8 mouse cellular contexts compared by ENCODE assay signal in genomic region chr19:59454196-59454595, GRCm38 (mm10). TPM values are rescaled to one million over a fixed set of nuclear protein-coding genes. Genes with fewer than 3 reads are reported as not detected.
DNase-seq lines count a peak whose midpoint lies in the region; ATAC-seq and TF ChIP-seq lines count a peak whose summit lies in the region.

No protein-coding gene starts in this region.

- peaks cover 98% of the 10 kb centered on the region for H3K27me3 ChIP-seq in kidney, embryonic 15.5 days
- peaks cover 95% of the 10 kb centered on the region for H3K27me3 ChIP-seq in lung, embryonic 16.5 days (ENCODE audit: control insufficient read depth, insufficient read depth, low read depth, low read length)

- H3K4me2 ChIP-seq in kidney, embryonic 15.5 days: peak overlapping the region; percentile 60
- H3K4me2 ChIP-seq in lung, embryonic 16.5 days (ENCODE audit: low read depth, low read length): no peak overlapping the region

- TF ChIP-seq POLR2A in cortical plate, adult 2 months (IDR thresholded peaks at IDR 0.05; ENCODE audit: extremely low read depth, insufficient read depth, low read length): no peak

- no peak overlapping the region for H3K9ac ChIP-seq in kidney, embryonic 15.5 days
- no peak overlapping the region for H3K9ac ChIP-seq in lung, embryonic 16.5 days (ENCODE audit: low read length)

- TF ChIP-seq CTCF in cortical plate, adult 2 months (IDR thresholded peaks at IDR 0.05; ENCODE audit: extremely low read depth, insufficient read depth, low read length): peak; percentile 90

- ATAC-seq in kidney, embryonic 15.5 days (replicated peaks; ENCODE audit: low FRiP score): no peak; the same call in 1 of the 2 replicates
- peak; percentile 71; the same call in 1 of the 2 replicates for ATAC-seq in lung, embryonic 16.5 days (ENCODE audit: low read depth)

- H3K27ac ChIP-seq in cortical plate, adult 2 months (ENCODE audit: insufficient read depth, low read length): no peak overlapping the region
- H3K27ac ChIP-seq in kidney, embryonic 15.5 days: 0 out of 2 replicates have a peak overlapping the region, but pooled peaks have one; percentile 57
- H3K27ac ChIP-seq in lung, embryonic 16.5 days (ENCODE audit: low read length): no peak overlapping the region

- no peak overlapping the region for H3K4me3 ChIP-seq in cortical plate, adult 2 months (ENCODE audit: insufficient read depth, low read length)
- no peak overlapping the region; the same call in 1 of the 2 replicates for H3K4me3 ChIP-seq in kidney, embryonic 15.5 days (replicated peaks)
- no peak overlapping the region for H3K4me3 ChIP-seq in lung, embryonic 16.5 days (ENCODE audit: low read length)

- peak; percentile 55 to 69 for DNase-seq in urinary bladder, adult 18-20 months (ENCODE audit: low spot score in 2 of 2)
- no peak for DNase-seq in urinary bladder, postnatal 10 days (ENCODE audit: low spot score)
- peak; percentile 63 to 80 for DNase-seq in gastrocnemius, postnatal 4 days (ENCODE audit: low spot score in 2 of 2)
- peak; percentile 74 for DNase-seq in right cerebral cortex, adult 18-20 months
- DNase-seq in urinary bladder, postnatal 25 days (ENCODE audit: low spot score): peak; percentile 71

- H3K4me1 ChIP-seq in cortical plate, adult 2 months (ENCODE audit: control insufficient read depth, insufficient read depth, low read length): no peaks in the 10 kb centered on the region
- peaks cover 48% of the 10 kb centered on the region for H3K4me1 ChIP-seq in kidney, embryonic 15.5 days
- peaks cover 10% of the 10 kb centered on the region for H3K4me1 ChIP-seq in lung, embryonic 16.5 days (replicated peaks; ENCODE audit: control insufficient read depth, insufficient read depth, low read length)

- WGBS in kidney, embryonic 15.5 days: under 1% methylated on average over 18 of the region's 18 CpGs
- WGBS in lung, embryonic 16.5 days: under 1% methylated on average over 18 of the region's 18 CpGs

- no peaks in the 10 kb centered on the region for H3K9me3 ChIP-seq in kidney, embryonic 15.5 days (replicated peaks)
- no peaks in the 10 kb centered on the region for H3K9me3 ChIP-seq in lung, embryonic 16.5 days (ENCODE audit: control insufficient read depth, low read length)

- H3K36me3 ChIP-seq in kidney, embryonic 15.5 days: no peaks in the 10 kb centered on the region
- no peaks in the 10 kb centered on the region for H3K36me3 ChIP-seq in lung, embryonic 16.5 days (ENCODE audit: control insufficient read depth, insufficient read depth, low read length)

RNA-seq across cellular contexts. Expression of gene Emx2, which starts 4.0 kb away (rescaled TPM):
- 11.9 and 12.4 TPM in 2 replicates for polyA plus RNA-seq in cortical plate, adult 2 months (2012; rRNA removed)
- total RNA-seq in gastrocnemius, postnatal 4 days (2021): 1 to 10 TPM; 1.2 to 2.2 TPM
- 38.8 TPM in 2 replicates for polyA plus RNA-seq in kidney, embryonic 15.5 days (2015; fragmentation: Nextera tagmentation; extraction: Ambion mirVana)
- not detected in 2 replicates for polyA plus RNA-seq in lung, embryonic 16.5 days (2015; fragmentation: Nextera tagmentation; extraction: Ambion mirVana)

Comparison
In these comparisons a context has a peak if more than half of its experiments do, and no peak if none do; other contexts are left out.
1. RNA of gene Emx2, which starts 4.0 kb away (polyA plus RNA-seq): 38.8 TPM in kidney, embryonic 15.5 days and 11.9 to 12.4 TPM in cortical plate, adult 2 months; not detected in lung, embryonic 16.5 days; every median in the first group is over 10 times any median in the second.